Mouse (Mus musculus): ENCODE results near the gene N4bp2l2.

Gene N4bp2l2

GRCm38 (mm10) chr5:150666133-150666739 lies at the start of gene N4bp2l2:
Gene N4bp2l2, minus strand, starts transcription at chr5:150666183.
- WGBS = 77% methylated on average over 9 of the region's 9 CpGs

GRCm38 (mm10) chr5:150711503-150711902 lies 45.5 kb upstream of the N4bp2l2 start:
- 67% methylated on average over 4 of the region's 4 CpGs for WGBS

GRCm38 (mm10) chr5:150707181-150707580 lies 41.2 kb upstream of the N4bp2l2 start:
- 94% methylated on average over 3 of the region's 3 CpGs for WGBS

GRCm38 (mm10) chr5:150706651-150707050 lies 40.7 kb upstream of the N4bp2l2 start:
- 92% methylated on average over 1 of the region's 1 CpGs for WGBS

GRCm38 (mm10) chr5:150702714-150703113 lies 36.7 kb upstream of the N4bp2l2 start:
- 30% methylated on average over 2 of the region's 2 CpGs for WGBS

GRCm38 (mm10) chr5:150693277-150693676 lies 27.3 kb upstream of the N4bp2l2 start:
- 93% methylated on average over 2 of the region's 2 CpGs for WGBS

- whole genome bisulfite sequencing = 96% methylated on average over 6 of the region's 6 CpGs
These were observed 16.9 kb upstream of the N4bp2l2 start for GRCm38 (mm10) chr5:150682862-150683261.

- 36% methylated on average over 6 of the region's 6 CpGs for WGBS
These were observed 8.9 kb upstream of the N4bp2l2 start for GRCm38 (mm10) chr5:150674866-150675265.

- WGBS = under 1% methylated on average over 87 of the region's 91 CpGs
These were observed 8.1 kb upstream of the N4bp2l2 start for GRCm38 (mm10) chr5:150673880-150674621.

- 13% methylated on average over 49 of the region's 49 CpGs for WGBS
These were observed 7.3 kb upstream of the N4bp2l2 start, which contains the start of gene Pds5b for GRCm38 (mm10) chr5:150673153-150673835. Gene Pds5b, plus strand, starts transcription at chr5:150673739.

- 96% methylated on average over 7 of the region's 7 CpGs for WGBS
These were observed 6.4 kb upstream of the N4bp2l2 start for GRCm38 (mm10) chr5:150672343-150672742.

GRCm38 (mm10) chr5:150668731-150669130 lies 2.7 kb upstream of the N4bp2l2 start:
- 67% methylated on average over 4 of the region's 4 CpGs for WGBS

- WGBS = under 1% methylated on average over 52 of the region's 52 CpGs
These were observed 640 bp downstream of the N4bp2l2 start for GRCm38 (mm10) chr5:150665132-150665954.

- WGBS = under 1% methylated on average over 10 of the region's 10 CpGs
These were observed 1.2 kb downstream of the N4bp2l2 start for GRCm38 (mm10) chr5:150664794-150665131.

GRCm38 (mm10) chr5:150663926-150664325 lies 2.1 kb downstream of the N4bp2l2 start:
- 82% methylated on average over 7 of the region's 7 CpGs for WGBS

GRCm38 (mm10) chr5:150660296-150660695 lies 5.7 kb downstream of the N4bp2l2 start:
- WGBS = 85% methylated on average over 3 of the region's 3 CpGs

- WGBS = 85% methylated on average over 6 of the region's 6 CpGs
These were observed 6.6 kb downstream of the N4bp2l2 start for GRCm38 (mm10) chr5:150659425-150659824.

- 84% methylated on average over 2 of the region's 2 CpGs for WGBS
These were observed 13.4 kb downstream of the N4bp2l2 start for GRCm38 (mm10) chr5:150652578-150652977.

GRCm38 (mm10) chr5:150644926-150645325 lies 21.1 kb downstream of the N4bp2l2 start:
- 87% methylated on average over 4 of the region's 4 CpGs for WGBS

- WGBS = 96% methylated on average over 4 of the region's 4 CpGs
These were observed 22.6 kb downstream of the N4bp2l2 start for GRCm38 (mm10) chr5:150643390-150643789.

- 85% methylated on average over 3 of the region's 3 CpGs for WGBS
These were observed 24.5 kb downstream of the N4bp2l2 start for GRCm38 (mm10) chr5:150641440-150641839.

- WGBS = 76% methylated on average over 2 of the region's 2 CpGs
These were observed 36.3 kb downstream of the N4bp2l2 start for GRCm38 (mm10) chr5:150629692-150630091.

Data from cerebral cortex, adult 2 months (tissue).